20 mouse cellular contexts compared by ENCODE assay signal in genomic region chr2:146631098-146631497, GRCm38 (mm10).
"Had no signal": no experiment of that assay in that cellular context is flagged by ENCODE, and none has a peak within 500 bp of the region (broad histone marks: within the 10 kb centered on the region; RNA-seq: fewer than 3 reads in every experiment).

No protein-coding gene starts in this region.

- H3K9ac ChIP-seq: liver, postnatal 0 days; lung, embryonic 14.5 days; midbrain, embryonic 12.5 days; neural tube, embryonic 13.5 days; neural tube, embryonic 15.5 days; stomach, embryonic 15.5 days had no signal

- H3K4me1 ChIP-seq: midbrain, embryonic 12.5 days; stomach, embryonic 15.5 days had no signal

- H3K9me3 ChIP-seq: midbrain, embryonic 10.5 days; midbrain, embryonic 12.5 days; neural tube, embryonic 13.5 days; neural tube, embryonic 15.5 days; stomach, embryonic 15.5 days had no signal

- H3K4me3 ChIP-seq: midbrain, embryonic 10.5 days; midbrain, embryonic 12.5 days; myocyte; neural tube, embryonic 13.5 days; neural tube, embryonic 15.5 days; stomach, embryonic 15.5 days had no signal

- H3K36me3 ChIP-seq: midbrain, embryonic 10.5 days; midbrain, embryonic 12.5 days; neural tube, embryonic 13.5 days; neural tube, embryonic 15.5 days; stomach, embryonic 15.5 days had no signal

- DNase-seq: liver, postnatal 0 days; lung, embryonic 14.5 days; lung, postnatal 10 days; lung, postnatal 4 days; midbrain, embryonic 14.5 days; retina, postnatal 1 day; right cerebral cortex, adult 18-20 months; right cerebral cortex, postnatal 25 days; right cerebral cortex, postnatal 4 days; spleen, adult 18-20 months; thymus, adult 2 months; thymus, postnatal 25 days; thymus, postnatal 4 days had no signal

- H3K27me3 ChIP-seq: stomach, embryonic 15.5 days had no signal

- H3K27ac ChIP-seq: midbrain, embryonic 10.5 days; midbrain, embryonic 12.5 days; neural tube, embryonic 13.5 days; neural tube, embryonic 15.5 days; stomach, embryonic 15.5 days; stomach, postnatal 0 days had no signal
